Mouse (Mus musculus) lung, postnatal 10 days (tissue): ENCODE measurements around the gene Trim2.

Source experiments
- DNase-seq: peaks from one replicate; pipeline ENCODE4 v3.0.0; 2021

The Trim2 gene

DNA sequence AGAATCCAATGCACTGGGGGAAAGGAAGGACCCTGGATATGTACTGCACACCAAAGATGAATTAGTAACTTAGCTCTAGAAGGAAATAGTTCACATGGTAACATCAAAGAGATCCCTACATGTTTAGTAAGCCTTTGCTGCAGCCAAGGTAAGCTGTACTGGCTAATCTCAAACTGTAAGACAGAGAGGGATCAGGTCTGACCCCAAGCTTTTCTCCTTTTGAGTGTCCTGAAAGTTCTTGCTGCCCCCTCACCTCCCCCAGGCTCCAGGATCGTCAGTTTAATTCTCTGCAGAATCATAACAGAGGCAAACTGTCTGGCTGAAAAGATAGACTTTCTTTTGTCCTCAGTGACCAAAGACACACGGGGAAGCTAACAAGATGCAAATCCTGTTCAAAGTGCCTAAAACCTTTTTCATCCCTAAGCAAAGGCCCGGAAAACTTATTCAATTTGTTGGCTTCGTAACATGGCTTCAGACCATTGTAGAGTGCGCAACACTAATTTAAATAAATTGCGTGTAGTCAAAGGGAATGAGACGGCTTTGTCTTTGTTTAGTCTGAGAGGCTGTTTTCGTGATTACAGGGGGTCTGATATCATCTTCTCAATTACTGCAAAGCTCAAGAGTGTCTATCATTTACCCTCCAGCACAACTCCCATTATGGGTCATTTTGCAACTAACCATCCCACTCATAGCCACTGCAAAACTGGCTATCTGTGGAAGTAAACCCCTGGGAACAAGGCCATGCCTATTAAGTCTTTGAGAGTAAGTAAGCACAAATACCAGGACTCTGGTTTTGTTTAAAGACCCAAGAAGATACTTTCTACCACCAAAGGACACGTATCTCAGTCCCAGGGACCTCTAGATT lies 52.8 kb downstream of the Trim2 start:
- DNase-seq: no peak

DNA sequence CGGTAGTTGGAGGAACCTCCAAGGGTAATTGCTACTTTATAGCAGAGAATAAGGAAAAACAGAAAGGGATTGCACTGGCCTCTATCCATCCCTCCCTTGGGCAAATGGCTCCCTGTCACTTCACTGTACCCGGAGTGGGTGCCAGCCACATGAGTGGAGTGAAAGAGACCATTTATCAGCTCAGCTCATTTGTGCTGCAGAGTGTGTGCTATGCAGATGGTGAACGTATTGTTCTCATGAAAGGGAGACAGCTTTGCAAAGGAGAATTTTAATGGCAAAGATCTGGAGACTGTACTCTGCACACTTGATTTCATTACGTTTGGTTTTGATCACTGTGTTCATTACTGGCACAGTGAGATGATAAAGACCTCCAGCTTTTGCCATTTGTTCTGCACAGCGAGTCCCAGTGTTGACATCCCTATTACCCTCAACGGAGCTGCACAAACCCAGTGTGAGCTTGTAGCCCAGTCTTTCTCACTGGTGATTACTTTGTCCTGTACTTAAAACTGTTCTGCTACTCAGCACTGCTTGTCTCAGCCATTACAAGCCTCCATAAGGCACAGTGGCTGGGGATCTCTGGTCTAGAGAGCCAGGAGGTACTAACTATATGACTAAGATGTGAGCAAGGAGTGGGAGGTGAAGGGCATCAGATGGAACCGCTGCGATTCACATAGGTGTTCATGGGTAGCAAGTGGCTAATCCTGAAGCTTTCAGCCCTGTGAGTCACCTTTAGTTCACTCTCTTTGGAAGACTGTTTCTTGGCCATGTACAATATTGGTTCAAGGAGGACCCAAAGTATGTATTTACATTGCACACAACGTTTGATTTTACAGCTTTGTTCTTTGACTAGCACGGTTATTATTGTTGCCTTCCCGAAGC lies 53.7 kb downstream of the Trim2 start:
- no peak for DNase-seq

DNA sequence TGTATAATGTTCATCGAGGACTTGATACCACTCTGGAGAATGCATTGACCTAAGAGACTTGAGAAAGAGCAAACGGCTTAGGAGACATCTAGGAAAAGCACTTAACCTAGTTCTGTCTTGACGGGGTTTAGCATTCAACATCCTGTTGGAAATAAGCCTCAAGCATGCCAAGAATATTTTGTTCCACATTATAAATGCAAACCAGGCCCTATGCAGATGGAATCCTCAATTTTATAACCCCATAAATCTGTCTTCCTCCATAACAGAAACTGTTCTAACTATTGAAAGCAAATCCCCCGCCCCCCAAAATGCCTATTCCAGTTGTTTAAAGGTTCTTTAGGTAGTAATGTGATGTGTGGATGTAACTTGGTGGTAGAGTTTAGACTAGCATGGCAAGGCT lies 55.0 kb downstream of the Trim2 start:
- DNase-seq: no peak

DNA sequence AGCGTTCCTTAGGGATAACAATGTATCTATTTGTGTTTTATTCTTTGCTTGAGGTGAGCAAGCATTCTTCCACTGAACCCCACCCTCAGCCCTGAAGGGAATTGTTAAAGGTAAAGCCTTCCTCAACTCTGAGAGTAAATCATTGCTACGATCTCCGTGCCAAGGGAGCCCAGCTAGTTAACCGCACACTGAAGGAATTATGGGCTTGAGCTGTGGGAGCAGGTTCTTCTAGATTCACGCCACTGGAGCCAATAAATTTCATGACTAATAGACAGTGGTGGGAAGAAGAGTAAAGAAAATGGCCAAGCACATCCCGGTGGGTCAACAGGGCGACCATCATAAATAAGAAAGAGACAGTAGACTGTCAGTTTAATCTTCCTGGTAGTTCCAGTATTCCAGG lies 56.4 kb downstream of the Trim2 start:
- no peak for DNase-seq

DNA sequence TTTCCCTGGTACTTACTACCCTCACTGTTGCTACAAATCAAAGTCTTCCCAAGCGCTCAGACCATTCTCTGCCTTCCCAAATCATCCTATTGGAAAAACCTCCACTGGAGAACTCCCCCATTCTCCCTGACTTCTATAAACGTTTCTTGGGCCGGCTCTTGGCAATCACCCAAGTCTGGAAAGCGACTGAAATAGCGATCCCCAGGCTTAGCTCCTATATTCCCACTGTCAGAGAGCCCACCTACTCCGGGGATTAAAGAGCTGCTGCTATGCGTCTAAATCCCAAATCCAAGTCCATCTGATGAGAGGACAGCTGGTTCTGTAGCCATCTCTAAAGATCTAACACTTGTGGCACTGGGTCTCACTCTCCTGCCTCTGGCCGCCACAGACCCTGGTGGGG lies 58.9 kb downstream of the Trim2 start:
- peak; percentile 26 for DNase-seq

DNA sequence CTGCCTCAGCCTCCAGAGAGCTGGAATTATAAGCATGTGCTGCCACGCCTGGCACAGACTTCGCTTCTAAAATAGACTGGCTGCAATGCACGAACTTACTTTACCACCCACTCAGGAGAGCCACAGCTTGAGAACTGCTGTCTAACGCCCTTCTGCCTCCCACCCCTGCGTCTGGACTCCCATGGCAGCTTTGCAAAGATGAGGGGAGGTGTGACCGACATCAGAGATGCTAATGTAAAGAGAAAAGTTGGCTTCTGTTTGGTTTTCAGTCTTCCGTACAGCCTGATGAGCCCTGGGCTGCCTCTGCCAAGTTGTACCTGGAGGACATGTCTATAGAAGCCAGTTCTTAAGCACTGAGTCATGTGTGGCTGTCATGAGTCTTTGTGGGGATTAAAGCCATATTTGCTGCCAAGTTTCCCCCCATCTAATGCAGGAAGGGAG lies 60.2 kb downstream of the Trim2 start:
- DNase-seq: no peak

DNA sequence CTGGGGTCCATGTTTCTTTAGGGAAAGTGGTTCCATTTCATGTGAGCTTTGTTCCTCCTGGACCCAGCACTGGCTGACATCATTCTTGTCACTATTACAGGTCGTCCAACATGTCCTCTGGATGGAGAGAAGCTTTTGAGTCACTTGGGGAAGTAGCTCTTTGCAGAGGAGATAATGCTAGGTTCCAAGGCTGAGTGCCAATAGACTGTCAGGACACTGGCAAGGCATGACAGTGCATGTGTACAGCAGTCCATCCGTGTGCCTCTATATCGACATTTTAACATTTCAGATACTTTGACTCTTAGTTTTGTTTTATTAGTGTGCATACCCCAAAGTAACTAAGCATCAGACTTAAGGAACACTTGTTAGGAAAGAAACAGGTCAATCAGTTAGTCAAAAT lies 63.6 kb downstream of the Trim2 start:
- no peak for DNase-seq

DNA sequence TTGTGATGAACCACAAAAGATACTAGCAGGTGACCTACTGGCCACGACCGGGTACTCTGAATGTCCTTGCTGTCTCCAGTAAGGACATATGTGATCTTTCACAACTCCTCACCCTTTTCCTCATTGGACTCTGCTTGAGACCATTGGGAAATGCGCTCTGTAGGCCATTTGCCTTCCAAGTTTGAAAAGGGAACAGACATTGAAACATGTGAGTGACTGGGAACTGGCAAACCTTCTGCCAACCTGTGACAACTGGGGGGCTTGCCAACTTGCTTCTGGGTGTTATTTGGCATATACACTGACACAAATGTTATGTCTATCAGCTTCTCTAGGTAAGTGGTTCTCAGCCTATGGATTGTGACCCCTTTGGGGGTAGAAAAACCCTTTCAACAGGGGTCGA lies 64.2 kb downstream of the Trim2 start:
- DNase-seq: no peak

DNA sequence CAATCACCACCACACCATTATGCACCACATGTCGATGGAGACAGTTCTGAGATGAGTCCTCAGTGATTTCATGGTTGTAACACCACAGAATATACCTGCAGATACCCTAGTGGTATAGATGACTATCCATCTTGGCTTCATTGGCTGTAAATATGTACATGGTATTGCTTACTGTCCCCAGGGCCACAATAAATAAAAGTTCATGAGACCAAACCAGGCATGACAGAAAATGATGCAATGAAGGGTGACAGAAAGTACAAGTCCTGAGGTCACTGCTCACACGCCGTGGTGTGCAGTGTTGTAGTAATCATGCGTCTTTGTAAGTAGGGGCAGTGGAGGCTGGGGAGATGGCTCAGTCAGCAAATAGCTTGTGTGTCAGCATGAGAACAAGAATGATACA lies 65.6 kb downstream of the Trim2 start:
- no peak for DNase-seq

DNA sequence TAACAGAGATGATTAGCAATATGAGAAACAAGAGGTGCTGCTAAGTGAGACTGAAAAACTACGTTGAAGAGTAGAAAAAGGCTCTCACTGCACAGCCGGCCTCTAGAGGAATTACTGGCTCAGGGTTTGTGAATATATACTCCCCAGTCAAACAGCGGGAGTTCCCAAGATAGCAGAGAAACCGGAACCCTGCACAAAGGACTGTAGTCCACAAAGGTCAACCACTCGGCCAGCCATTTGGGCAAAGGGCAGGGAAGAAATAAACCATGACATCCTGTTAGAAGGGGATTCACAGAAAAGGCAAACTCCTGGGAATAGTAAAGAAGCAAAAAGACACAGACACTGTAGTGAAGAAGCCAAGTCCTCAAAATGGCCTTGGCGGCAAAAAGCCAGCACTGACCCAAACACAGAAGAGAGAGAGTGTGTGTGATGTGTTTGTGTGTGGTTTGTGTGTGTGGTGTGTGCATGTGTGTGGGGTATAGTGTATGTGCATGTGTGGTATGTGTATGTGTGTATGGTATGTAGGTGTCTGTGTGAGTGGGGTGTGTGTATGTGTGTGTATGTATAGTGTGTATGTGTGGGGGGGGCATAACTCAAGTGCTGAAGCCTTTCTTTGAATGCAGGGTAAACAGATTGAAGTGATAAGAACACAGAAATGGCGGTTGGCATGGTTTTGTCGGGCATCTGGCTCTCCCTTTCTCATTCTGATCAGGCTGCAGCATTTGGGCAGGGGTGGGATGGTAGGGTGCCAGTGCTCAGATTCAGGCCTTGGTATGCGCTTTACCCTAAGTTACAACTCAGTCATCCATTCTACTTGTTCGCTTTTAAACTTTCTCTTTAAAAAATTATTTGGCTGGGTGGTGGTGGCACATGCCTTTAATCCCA lies 71.0 kb downstream of the Trim2 start:
- DNase-seq: peak; percentile 56

DNA sequence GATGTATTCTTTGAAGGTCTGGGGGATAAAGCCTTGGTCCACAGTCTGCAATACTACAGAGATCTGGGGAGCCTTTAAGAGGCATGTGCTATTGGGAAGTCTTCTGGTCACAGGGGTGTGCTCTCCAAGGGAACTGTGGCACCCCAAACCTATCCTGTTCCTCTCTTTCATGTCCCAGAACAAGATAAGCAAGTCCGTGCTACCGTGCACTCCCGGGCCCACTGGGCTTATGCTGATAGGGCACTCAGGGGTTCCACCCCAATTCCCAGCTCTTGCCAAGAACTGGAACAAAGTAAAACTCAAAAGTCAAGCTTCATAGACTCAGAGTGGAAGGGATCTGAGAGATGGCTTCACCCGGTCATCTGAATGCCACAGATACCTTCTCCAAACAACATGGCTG lies 72.1 kb downstream of the Trim2 start:
- DNase-seq: no peak

DNA sequence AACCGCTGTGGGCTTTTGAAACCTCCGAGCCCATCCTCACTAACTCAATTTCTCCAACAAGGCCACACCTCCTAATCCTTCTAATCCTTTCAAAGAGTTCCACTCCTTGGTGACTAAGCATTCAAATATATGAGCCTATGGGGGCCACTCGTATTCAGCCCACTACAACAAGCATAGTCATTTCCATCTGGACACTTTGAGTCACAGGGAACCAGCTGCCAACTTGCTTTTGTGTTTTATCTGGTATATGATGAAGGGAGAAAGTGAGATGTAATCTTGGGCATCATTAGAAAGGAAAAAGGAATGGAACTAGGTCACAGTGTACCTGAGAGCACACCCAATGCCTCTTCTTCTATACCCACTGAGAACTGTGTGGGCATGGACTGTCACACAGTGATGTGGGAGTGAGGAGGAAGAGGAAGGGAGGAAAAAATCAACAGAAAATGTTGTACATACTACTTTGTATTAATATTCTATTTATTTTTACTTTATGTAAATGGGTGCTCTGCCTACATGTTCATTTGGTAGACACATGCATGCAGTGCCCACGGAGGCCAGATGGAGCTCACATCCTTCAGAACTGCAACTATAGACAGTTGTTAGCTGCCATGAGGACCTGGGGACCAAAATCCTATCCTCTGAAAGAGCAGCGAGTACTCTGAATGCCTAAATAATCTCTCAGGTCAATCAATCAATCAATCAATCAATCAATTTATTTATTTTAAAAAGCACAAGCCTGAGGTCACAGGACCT lies 72.8 kb downstream of the Trim2 start:
- no peak for DNase-seq

DNA sequence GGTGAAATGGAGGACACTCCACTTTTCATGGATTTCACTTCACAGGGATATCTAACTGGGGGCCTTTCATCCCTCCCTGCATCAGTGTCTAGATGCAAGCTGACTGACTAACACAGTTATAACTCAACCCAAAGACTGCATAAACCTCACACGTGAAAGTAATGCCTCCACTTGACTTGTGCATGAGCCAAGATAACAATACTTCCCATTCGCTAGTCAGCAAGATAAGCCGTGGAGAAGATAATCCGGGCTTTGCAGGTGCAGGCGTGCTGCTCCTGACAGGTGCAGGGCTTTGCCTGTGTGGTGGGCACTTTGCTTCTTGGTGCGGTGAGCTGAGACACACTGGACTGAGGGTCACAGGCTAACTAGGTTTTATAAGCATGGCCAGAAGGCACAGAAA lies 74.4 kb downstream of the Trim2 start:
- no peak for DNase-seq

DNA sequence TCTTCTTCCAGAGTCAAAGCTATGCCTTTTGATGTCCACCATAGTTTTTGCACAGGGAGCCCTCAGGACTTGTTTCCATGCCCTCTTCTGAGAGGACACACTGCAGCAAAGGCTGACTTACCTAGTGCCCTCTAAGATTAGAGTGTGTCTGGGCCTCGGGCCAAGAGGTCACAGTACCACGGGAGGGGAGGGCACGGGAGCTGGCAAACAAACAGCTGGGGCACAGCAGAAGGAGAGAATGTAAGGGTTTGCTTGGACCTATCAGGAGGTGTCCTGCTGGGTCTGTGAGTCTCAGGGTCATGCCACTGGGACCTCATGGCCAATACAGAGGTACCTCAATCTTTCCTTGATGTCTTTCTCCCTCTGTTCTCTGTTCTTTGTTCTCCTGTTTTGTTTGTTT lies 75.7 kb downstream of the Trim2 start:
- DNase-seq: peak; percentile 70

DNA sequence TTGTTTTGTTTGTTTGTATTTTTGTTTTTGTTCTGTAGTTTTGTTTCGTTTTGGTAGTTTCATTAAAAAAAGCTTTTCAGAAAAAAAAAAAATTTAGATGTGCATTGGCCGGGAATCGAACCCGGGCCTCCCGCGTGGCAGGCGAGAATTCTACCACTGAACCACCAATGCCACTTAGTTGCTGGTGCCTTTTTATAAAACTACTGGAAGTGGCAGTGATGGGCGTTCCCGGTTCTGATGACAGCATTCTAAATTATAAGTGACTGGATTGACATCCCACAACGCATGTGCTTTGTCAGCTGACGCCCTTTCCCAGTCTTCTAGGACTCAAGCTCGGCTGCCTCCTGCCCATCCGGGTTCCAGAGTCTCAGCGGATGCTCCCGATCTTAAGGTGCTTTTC lies 77.8 kb downstream of the Trim2 start:
- DNase-seq: peak; percentile 85

DNA sequence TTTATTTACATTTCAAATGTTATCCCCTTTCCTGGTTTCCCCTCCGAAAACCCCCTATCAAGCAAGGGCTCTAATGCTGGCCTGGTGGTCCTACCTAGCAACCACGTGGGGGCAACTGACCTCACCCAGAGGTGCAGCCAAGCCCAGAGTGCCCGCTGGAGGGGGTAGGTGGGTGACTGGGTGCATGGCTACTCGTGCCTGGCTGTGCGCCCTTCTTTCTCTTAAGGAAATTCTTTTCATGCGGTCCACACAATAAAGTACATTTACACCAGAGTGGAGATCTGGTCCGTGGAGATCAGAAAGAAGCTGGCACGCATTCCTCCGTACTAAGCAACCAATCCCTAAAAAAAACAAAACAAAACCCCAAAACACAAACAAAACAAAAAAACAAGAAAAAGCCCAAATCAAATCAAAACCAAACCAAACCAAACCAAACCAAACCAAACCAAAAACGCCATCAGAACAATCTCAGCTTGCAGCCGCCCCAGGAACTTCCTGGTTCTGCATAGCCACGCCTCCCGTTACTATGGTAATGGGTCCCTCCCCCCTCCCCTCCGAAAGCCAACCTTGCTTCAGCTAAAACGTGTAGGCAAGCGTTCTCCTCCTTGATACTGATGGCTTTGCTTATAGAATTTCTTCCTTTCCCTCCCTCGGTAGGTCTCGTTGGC lies 78.3 kb downstream of the Trim2 start:
- peak; percentile 75 for DNase-seq

DNA sequence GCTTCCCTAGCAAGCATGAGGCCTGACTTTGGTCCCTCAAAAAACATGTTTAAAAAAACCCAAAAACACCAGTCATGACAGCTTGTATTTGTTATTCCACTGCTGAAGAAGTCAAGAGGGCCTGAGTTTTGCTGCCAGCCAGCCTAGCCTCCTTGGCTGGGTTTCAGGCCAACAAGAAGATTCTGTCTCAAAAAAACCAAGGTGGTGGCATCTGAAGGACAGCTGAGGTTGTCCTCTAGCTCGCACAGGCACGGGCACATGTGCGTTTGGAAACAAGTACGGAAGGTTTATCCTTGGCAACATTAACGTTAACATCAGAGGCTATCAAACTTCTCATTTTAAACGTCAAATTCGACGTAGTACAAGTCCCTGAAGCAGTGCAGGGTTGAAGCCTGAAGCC lies 79.0 kb downstream of the Trim2 start:
- DNase-seq: peak; percentile 55

DNA sequence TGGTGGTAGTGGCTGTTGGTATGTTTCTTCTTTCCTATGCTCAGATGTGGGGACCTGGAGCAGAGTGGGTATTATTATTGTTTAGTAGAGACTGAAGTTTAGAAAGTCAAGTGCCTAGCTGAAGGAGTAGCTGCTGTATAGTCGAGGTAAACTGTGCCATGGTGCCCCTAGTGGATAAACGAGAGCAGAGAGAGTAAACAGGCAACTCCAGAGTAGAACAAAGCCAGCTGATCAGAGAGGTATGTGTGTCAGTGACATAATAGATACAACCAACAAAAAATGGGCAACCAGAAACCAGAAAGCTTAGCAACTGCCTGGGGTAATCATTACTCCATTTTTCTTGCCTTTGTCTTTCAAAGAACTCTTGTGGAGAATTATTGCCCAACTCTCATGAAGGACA lies 81.7 kb downstream of the Trim2 start:
- DNase-seq: no peak

DNA sequence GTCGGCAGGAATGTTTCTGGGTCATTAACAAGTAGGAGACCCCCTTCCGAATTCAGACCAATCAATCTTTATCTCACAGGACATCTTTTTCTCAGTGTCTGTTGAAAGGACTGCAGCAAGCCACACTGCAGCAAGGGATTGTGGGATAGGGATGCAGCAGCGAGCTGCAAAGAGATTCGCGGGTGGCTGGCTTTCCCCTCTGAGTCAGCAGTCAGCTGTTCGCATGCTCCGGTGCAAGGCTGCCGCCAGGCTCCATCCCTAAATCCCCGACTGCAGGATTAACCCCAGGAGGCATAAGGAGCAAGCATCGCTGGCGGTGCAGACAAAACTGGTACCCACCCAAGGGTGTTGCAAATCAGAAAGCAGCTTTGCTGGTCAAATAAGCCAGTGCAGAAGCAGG lies 85.9 kb downstream of the Trim2 start:
- DNase-seq: peak; percentile 64

DNA sequence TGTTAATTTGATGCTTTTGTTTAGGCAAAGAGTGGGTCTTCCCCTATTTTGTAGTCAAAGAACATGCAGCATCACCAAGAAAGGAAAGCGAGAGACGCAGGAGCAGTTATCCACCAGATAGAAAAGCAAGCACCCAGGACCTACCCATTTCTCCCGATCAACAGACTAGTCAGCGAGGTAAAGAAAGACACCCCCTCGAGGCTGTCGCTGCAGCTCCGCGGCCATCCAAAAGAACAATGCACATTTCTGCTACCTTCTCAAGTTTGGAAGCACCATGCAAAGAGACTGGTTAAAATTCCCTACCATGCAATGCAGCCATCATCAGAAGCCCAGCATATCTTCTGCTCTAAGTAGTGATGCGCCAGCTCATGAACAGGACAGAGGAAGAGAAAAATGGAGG lies 86.4 kb downstream of the Trim2 start:
- DNase-seq: no peak

DNA sequence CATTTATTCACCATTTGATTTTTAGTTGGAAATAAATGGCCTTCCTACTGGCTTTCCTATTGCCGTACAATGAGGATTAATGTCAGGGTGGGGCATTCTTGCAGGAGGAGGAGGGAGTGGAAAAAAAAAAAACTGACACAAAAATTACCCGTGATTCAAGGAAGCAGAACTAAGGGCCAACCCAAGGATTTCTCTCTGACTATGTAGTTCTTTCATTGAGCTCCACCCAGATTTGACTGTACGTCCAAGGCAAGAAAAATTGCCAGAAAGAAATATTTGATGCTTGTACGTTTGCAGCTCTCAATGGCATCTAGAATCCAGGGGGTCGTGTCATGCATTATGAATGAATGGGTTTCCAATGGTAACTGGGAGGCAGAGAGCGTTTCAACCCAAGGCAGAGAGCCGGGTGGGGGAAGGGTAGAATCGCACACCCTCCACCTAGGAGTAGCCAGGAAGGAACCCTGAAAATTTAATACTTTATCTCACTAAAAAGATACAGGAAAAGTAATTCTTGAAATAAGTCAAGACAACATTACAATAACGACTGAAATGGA lies 86.9 kb downstream of the Trim2 start:
- no peak for DNase-seq
